Mouse (Mus musculus) testis, adult 2 months (tissue): ENCODE measurements at regions not wholly inside any gene's neighbourhood (a gene's known extent, or its start where the extent isn't known, plus 50 kb on each side); places are given as distances from the start of the nearest gene placed in this dataset.

Experiments used
- H3K27ac ChIP-seq: fragments of 200-500 bp; 2 replicates; pipeline ENCODE4 v1.5.1; 2012; ENCODE audit warnings: low read depth, low read length; ENCODE audit not compliant: control insufficient read depth, insufficient read depth
- H3K27me3 ChIP-seq: fragments of 200-500 bp; 2 replicates; pipeline ENCODE4 v1.6.1; 2012; ENCODE audit warnings: mild to moderate bottlenecking, low read length, moderate library complexity; ENCODE audit not compliant: control insufficient read depth, insufficient read depth
- H3K36me3 ChIP-seq: fragments of 200-500 bp; 2 replicates; pipeline ENCODE4 v1.6.1; 2012; ENCODE audit warnings: mild to moderate bottlenecking, low read length; ENCODE audit not compliant: control insufficient read depth, insufficient read depth
- H3K4me1 ChIP-seq: fragments of 200-500 bp; 2 replicates; pipeline ENCODE4 v1.6.1; 2012; ENCODE audit warnings: low read length; ENCODE audit not compliant: control insufficient read depth, insufficient read depth
- H3K4me3 ChIP-seq: fragments of 200-500 bp; 2 replicates; pipeline ENCODE4 v1.5.1; 2012; ENCODE audit warnings: low read depth, mild to moderate bottlenecking, low read length, moderate library complexity, mixed read lengths; ENCODE audit not compliant: control insufficient read depth
- CTCF ChIP-seq: fragments of 200-500 bp; IDR thresholded peaks from 2 replicates; pipeline ENCODE4 v1.5.1; 2012; ENCODE audit warnings: low read depth, mild to moderate bottlenecking, inconsistent platforms, low read length, moderate library complexity; ENCODE audit not compliant: control insufficient read depth, insufficient read depth, insufficient replicate concordance
- POLR2A ChIP-seq: fragments of 200-500 bp; IDR thresholded peaks from 2 replicates; pipeline ENCODE4 v1.6.1; 2012; ENCODE audit warnings: low read depth, mild to moderate bottlenecking, inconsistent platforms, low read length, moderate library complexity; ENCODE audit not compliant: control insufficient read depth

GRCm38 (mm10) chr13:101586787-101587186 is 181.2 kb downstream of the Pik3r1 start:
- no peaks in the 10 kb centered on the region for H3K4me1 ChIP-seq
- H3K36me3 ChIP-seq = no peaks in the 10 kb centered on the region
- no peak for TF ChIP-seq POLR2A
- TF ChIP-seq CTCF = no peak
- H3K4me3 ChIP-seq = no peak overlapping the region
- H3K27me3 ChIP-seq = no peaks in the 10 kb centered on the region
- no peak overlapping the region for H3K27ac ChIP-seq

DNA sequence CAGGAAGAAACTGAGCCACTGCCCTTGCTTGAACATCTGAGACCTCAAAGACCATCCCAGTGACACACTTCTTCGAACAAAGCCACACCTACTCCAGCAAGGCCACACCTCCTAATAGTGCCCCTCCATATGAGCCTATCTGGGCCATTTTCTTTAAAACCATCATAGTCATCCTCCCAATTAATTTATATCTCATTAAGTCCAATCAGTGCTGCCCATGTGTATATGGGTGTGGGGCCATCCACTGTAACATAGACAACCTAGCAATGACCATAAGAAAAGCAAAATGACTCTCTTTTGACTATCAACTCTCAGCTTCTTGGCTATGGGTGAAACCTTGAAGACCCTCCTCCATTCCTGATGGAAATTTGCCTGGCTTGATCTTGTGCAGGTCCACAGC is 191.5 kb downstream of the Pik3r1 start:
- no peaks in the 10 kb centered on the region for H3K36me3 ChIP-seq
- no peak overlapping the region for H3K27ac ChIP-seq
- no peaks in the 10 kb centered on the region for H3K4me1 ChIP-seq
- no peaks in the 10 kb centered on the region for H3K27me3 ChIP-seq
- TF ChIP-seq CTCF = no peak
- no peak overlapping the region for H3K4me3 ChIP-seq

GRCm38 (mm10) chr13:101572809-101573590 is 195.0 kb downstream of the Pik3r1 start:
- H3K36me3 ChIP-seq = no peaks in the 10 kb centered on the region
- no peak overlapping the region for H3K4me3 ChIP-seq
- no peaks in the 10 kb centered on the region for H3K4me1 ChIP-seq
- H3K27me3 ChIP-seq = no peaks in the 10 kb centered on the region
- H3K27ac ChIP-seq = no peak overlapping the region
- TF ChIP-seq POLR2A (no peak), CTCF (no peak)

GRCm38 (mm10) chr13:101572246-101572645 is 195.8 kb downstream of the Pik3r1 start:
- no peaks in the 10 kb centered on the region for H3K36me3 ChIP-seq
- H3K4me3 ChIP-seq = no peak overlapping the region
- no peaks in the 10 kb centered on the region for H3K4me1 ChIP-seq
- no peak for TF ChIP-seq POLR2A
- no peak for TF ChIP-seq CTCF
- no peak overlapping the region for H3K27ac ChIP-seq
- no peaks in the 10 kb centered on the region for H3K27me3 ChIP-seq

- no peaks in the 10 kb centered on the region for H3K27me3 ChIP-seq
- no peak for TF ChIP-seq POLR2A
- TF ChIP-seq CTCF = no peak
Observed at GRCm38 (mm10) chr13:101570034-101570433, 198.0 kb downstream of the Pik3r1 start.

GRCm38 (mm10) chr13:101568985-101569631 is 198.9 kb downstream of the Pik3r1 start:
- Histone ChIP-seq H3K4me1 (no peaks in the 10 kb centered on the region), H3K36me3 (no peaks in the 10 kb centered on the region), H3K27me3 (no peaks in the 10 kb centered on the region), H3K27ac (no peak overlapping the region), H3K4me3 (no peak overlapping the region)
- TF ChIP-seq POLR2A (no peak), CTCF (no peak)

More at GRCm38 (mm10) chr13:101570034-101570433, 198.0 kb downstream of the Pik3r1 start:
- Histone ChIP-seq H3K27ac (no peak overlapping the region), H3K4me1 (no peaks in the 10 kb centered on the region), H3K4me3 (no peak overlapping the region), H3K36me3 (no peaks in the 10 kb centered on the region)

- no peak for TF ChIP-seq POLR2A
- no peak for TF ChIP-seq CTCF
- Histone ChIP-seq H3K36me3 (no peaks in the 10 kb centered on the region), H3K4me3 (no peak overlapping the region), H3K27ac (no peak overlapping the region), H3K27me3 (no peaks in the 10 kb centered on the region), H3K4me1 (no peaks in the 10 kb centered on the region)
Observed at GRCm38 (mm10) chr13:101565323-101565722, 202.7 kb downstream of the Pik3r1 start.

GRCm38 (mm10) chr13:101555371-101555874 is 212.6 kb downstream of the Pik3r1 start:
- no peak for TF ChIP-seq CTCF
- no peak for TF ChIP-seq POLR2A
- Histone ChIP-seq H3K36me3 (no peaks in the 10 kb centered on the region), H3K27me3 (no peaks in the 10 kb centered on the region), H3K4me3 (no peak overlapping the region), H3K27ac (no peak overlapping the region), H3K4me1 (no peaks in the 10 kb centered on the region)
